Mouse (Mus musculus): ENCODE measurements around the gene Fhod1.
A peak's percentile ranks its signal among the peaks of the same experiment; 100 is the strongest.

Gene Fhod1

GRCm38 (mm10) chr8:105349096-105349771 lies 1.5 kb upstream of the Fhod1 start:
- DNase-seq (ENCODE audit: low spot score in 2 of 2), result peak in 1 of 2 experiments; percentile 65

GRCm38 (mm10) chr8:105348450-105349095 lies 820 bp upstream of the Fhod1 start, which contains the start of gene Slc9a5:
Gene Slc9a5, plus strand, starts transcription at chr8:105348843.
- DNase-seq (ENCODE audit: low spot score in 2 of 2), result peak in 1 of 2 experiments; percentile 70

GRCm38 (mm10) chr8:105346611-105347427 lies 934 bp downstream of the Fhod1 start:
- peak in 1 of 2 experiments; percentile 67 for DNase-seq (ENCODE audit: low spot score in 2 of 2)

- DNase-seq (ENCODE audit: low spot score in 2 of 2), result peak in 1 of 2 experiments; percentile 63
Measured at GRCm38 (mm10) chr8:105345061-105345975, 2.4 kb downstream of the Fhod1 start.

GRCm38 (mm10) chr8:105343791-105344574 lies 3.8 kb downstream of the Fhod1 start:
- no peak for DNase-seq (ENCODE audit: low spot score in 2 of 2)

- DNase-seq (ENCODE audit: low spot score in 2 of 2), result no peak
Measured at GRCm38 (mm10) chr8:105342768-105343167, 5.0 kb downstream of the Fhod1 start.

- DNase-seq (ENCODE audit: low spot score in 2 of 2), result no peak
Measured at GRCm38 (mm10) chr8:105341399-105341798, 6.4 kb downstream of the Fhod1 start.

- no peak for DNase-seq (ENCODE audit: low spot score in 2 of 2)
Measured at GRCm38 (mm10) chr8:105339886-105340635, 7.7 kb downstream of the Fhod1 start.

GRCm38 (mm10) chr8:105338992-105339391 lies 8.8 kb downstream of the Fhod1 start:
- no peak for DNase-seq (ENCODE audit: low spot score in 2 of 2)

GRCm38 (mm10) chr8:105336373-105337130 lies 11.2 kb downstream of the Fhod1 start:
- DNase-seq (ENCODE audit: low spot score in 2 of 2), result no peak

- no peak for DNase-seq (ENCODE audit: low spot score in 2 of 2)
Measured at GRCm38 (mm10) chr8:105332523-105332922, 15.2 kb downstream of the Fhod1 start.

GRCm38 (mm10) chr8:105331931-105332330 lies 15.8 kb downstream of the Fhod1 start:
- DNase-seq (ENCODE audit: low spot score in 2 of 2), result no peak

- DNase-seq (ENCODE audit: low spot score in 2 of 2), result no peak
Measured at GRCm38 (mm10) chr8:105331469-105331868, 16.3 kb downstream of the Fhod1 start.

- no peak for DNase-seq (ENCODE audit: low spot score in 2 of 2)
Measured at GRCm38 (mm10) chr8:105330325-105330724, 17.4 kb downstream of the Fhod1 start.

GRCm38 (mm10) chr8:105326968-105327367 lies 20.8 kb downstream of the Fhod1 start:
- DNase-seq (ENCODE audit: low spot score in 2 of 2), result no peak

GRCm38 (mm10) chr8:105326141-105326672 lies 21.5 kb downstream of the Fhod1 start, which contains the start of the genes Lrrc29 and Tmem208:
Gene Lrrc29, minus strand, starts transcription at chr8:105326278.
Gene Tmem208, plus strand, starts transcription at chr8:105326354.
- peak; percentile 99 for DNase-seq (ENCODE audit: low spot score in 2 of 2)

GRCm38 (mm10) chr8:105325641-105326093 lies 22.1 kb downstream of the Fhod1 start:
- DNase-seq (ENCODE audit: low spot score in 2 of 2), result no peak

- DNase-seq (ENCODE audit: low spot score in 2 of 2), result peak in 1 of 2 experiments; percentile 58
Measured at GRCm38 (mm10) chr8:105323183-105323582, 24.6 kb downstream of the Fhod1 start.
